Mouse (Mus musculus): ENCODE data around the gene Fcer1g.

The Fcer1g gene

GRCm38 (mm10) chr1:171212854-171213253, 21.3 kb downstream of the Fcer1g start:
- DNase-seq = no peak

- DNase-seq = no peak
Measured at GRCm38 (mm10) chr1:171209409-171209808, 24.8 kb downstream of the Fcer1g start.

- DNase-seq = no peak
Measured at GRCm38 (mm10) chr1:171205704-171206493, 28.3 kb downstream of the Fcer1g start.

GRCm38 (mm10) chr1:171204249-171204644, 29.9 kb downstream of the Fcer1g start:
- no peak for DNase-seq

- DNase-seq = no peak
Measured at GRCm38 (mm10) chr1:171203471-171204248, 30.5 kb downstream of the Fcer1g start.

GRCm38 (mm10) chr1:171200769-171201168, 33.4 kb downstream of the Fcer1g start:
- DNase-seq = no peak

GRCm38 (mm10) chr1:171199532-171199931, 34.6 kb downstream of the Fcer1g start:
- no peak for DNase-seq

- DNase-seq = peak; percentile 43
Measured at GRCm38 (mm10) chr1:171195887-171196397, 38.2 kb downstream of the Fcer1g start, which contains the start of gene Pcp4l1. TSS of gene Pcp4l1 (minus strand) at chr1:171196268.

- no peak for DNase-seq
Measured at GRCm38 (mm10) chr1:171195046-171195822, 38.9 kb downstream of the Fcer1g start.

GRCm38 (mm10) chr1:171193911-171194830, 40.0 kb downstream of the Fcer1g start:
- no peak for DNase-seq

GRCm38 (mm10) chr1:171193093-171193840, 40.9 kb downstream of the Fcer1g start:
- no peak for DNase-seq

GRCm38 (mm10) chr1:171192283-171192682, 41.9 kb downstream of the Fcer1g start:
- DNase-seq = no peak

- no peak for DNase-seq
Measured at GRCm38 (mm10) chr1:171190832-171191231, 43.3 kb downstream of the Fcer1g start.

- DNase-seq = no peak
Measured at GRCm38 (mm10) chr1:171189476-171190114, 44.6 kb downstream of the Fcer1g start.

- no peak for DNase-seq
Measured at GRCm38 (mm10) chr1:171189046-171189445, 45.1 kb downstream of the Fcer1g start.

- DNase-seq = no peak
Measured at GRCm38 (mm10) chr1:171187851-171188700, 46.1 kb downstream of the Fcer1g start.

- DNase-seq = no peak
Measured at GRCm38 (mm10) chr1:171185655-171186054, 48.5 kb downstream of the Fcer1g start.

- DNase-seq = no peak
Measured at GRCm38 (mm10) chr1:171184314-171184713, 49.9 kb downstream of the Fcer1g start.

GRCm38 (mm10) chr1:171183620-171184019, 50.5 kb downstream of the Fcer1g start:
- no peak for DNase-seq

GRCm38 (mm10) chr1:171183025-171183424, 51.1 kb downstream of the Fcer1g start:
- DNase-seq = no peak
